Mouse (Mus musculus): ENCODE measurements around the gene Aurka.

- TF ChIP-seq ZNF384 (IDR thresholded peaks at IDR 0.05; ENCODE audit: low read depth, low read length) (no peak), ZC3H11A (IDR thresholded peaks at IDR 0.05; ENCODE audit: borderline replicate concordance, low read depth, low read length) (no peak)
These were observed 49.5 kb downstream of the Aurka start for GRCm38 (mm10) chr2:172320878-172321277.
